11 mouse cellular contexts compared by ENCODE assay signal in genomic region chr19:25419983-25420382, GRCm38 (mm10).
"Had no signal": no experiment of that assay in that cellular context is flagged by ENCODE, and none has a peak within 500 bp of the region (broad histone marks: within the 10 kb centered on the region; RNA-seq: fewer than 3 reads in every experiment).

No protein-coding gene starts in this region.

- H3K4me1 ChIP-seq: liver, embryonic 15.5 days; neural tube, embryonic 12.5 days had no signal

- H3K36me3 ChIP-seq: neural tube, embryonic 12.5 days had no signal

- H3K27me3 ChIP-seq: kidney, embryonic 15.5 days; liver, embryonic 15.5 days; lung, embryonic 15.5 days; neural tube, embryonic 12.5 days had no signal

- DNase-seq: kidney, postnatal 14 days; midbrain, embryonic 14.5 days; thymus, adult 18-20 months; thymus, postnatal 14 days had no signal

- H3K4me2 ChIP-seq: kidney, embryonic 15.5 days; liver, embryonic 11.5 days; liver, embryonic 15.5 days; lung, embryonic 15.5 days; neural tube, embryonic 12.5 days had no signal

- H3K9ac ChIP-seq: kidney, embryonic 15.5 days; liver, embryonic 15.5 days; lung, embryonic 15.5 days; neural tube, embryonic 12.5 days had no signal

- H3K4me3 ChIP-seq: kidney, embryonic 15.5 days; left cerebral cortex, adult 2 months; limb, embryonic 10.5 days; liver, embryonic 15.5 days; lung, embryonic 15.5 days; neural tube, embryonic 12.5 days had no signal

- H3K9me3 ChIP-seq: kidney, embryonic 15.5 days; limb, embryonic 10.5 days; liver, embryonic 15.5 days; lung, embryonic 15.5 days; neural tube, embryonic 12.5 days had no signal

- H3K27ac ChIP-seq: kidney, embryonic 15.5 days; left cerebral cortex, adult 2 months; limb, embryonic 10.5 days; liver, embryonic 15.5 days; lung, embryonic 15.5 days; neural tube, embryonic 12.5 days had no signal
